Mouse (Mus musculus) intestine, embryonic 16.5 days (tissue): Measurements from ENCODE around the gene Tcp11l2. TPM values are rescaled to one million over a fixed set of nuclear protein-coding genes. Genes with fewer than 3 reads are reported as not detected.

Experiments
- ATAC-seq: fragments of 200-750 bp; cut with Nextera tagmentation; 2 replicates; pipeline ENCODE4 v1.8.0; 2017; ENCODE audit warnings: moderate TSS enrichment, moderate library complexity
- H3K27ac ChIP-seq: fragments of 300-500 bp; sonication (generic); 2 replicates; pipeline ENCODE4 v1.5.1; 2014; ENCODE audit warnings: mild to moderate bottlenecking, low read length
- H3K27me3 ChIP-seq: fragments of 300-500 bp; sonication (generic); replicated peaks from 2 replicates; pipeline ENCODE4 v1.6.1; 2014; ENCODE audit warnings: low read length, control low read depth, mixed read lengths; ENCODE audit not compliant: control insufficient read depth, insufficient read depth
- H3K36me3 ChIP-seq: fragments of 300-500 bp; sonication (generic); 2 replicates; pipeline ENCODE4 v1.6.1; 2014; ENCODE audit warnings: low read length, control low read depth; ENCODE audit not compliant: control insufficient read depth, insufficient read depth
- H3K4me1 ChIP-seq: fragments of 300-500 bp; sonication (generic); 2 replicates; pipeline ENCODE4 v1.6.1; 2014; ENCODE audit warnings: low read length, control low read depth, mixed read lengths; ENCODE audit not compliant: control insufficient read depth, insufficient read depth
- H3K4me2 ChIP-seq: fragments of 300-500 bp; sonication (generic); 2 replicates; pipeline ENCODE4 v1.6.1; 2014; ENCODE audit warnings: low read depth, low read length, control low read depth
- H3K4me3 ChIP-seq: fragments of 300-500 bp; sonication (generic); 2 replicates; pipeline ENCODE4 v1.5.1; 2014; ENCODE audit warnings: mild to moderate bottlenecking, low read length
- H3K9ac ChIP-seq: fragments of 300-500 bp; sonication (generic); 2 replicates; pipeline ENCODE4 v1.6.1; 2014; ENCODE audit warnings: low read depth, low read length
- H3K9me3 ChIP-seq: fragments of 300-500 bp; sonication (generic); 2 replicates; pipeline ENCODE4 v1.6.1; 2016; ENCODE audit warnings: low read length, control low read depth; ENCODE audit not compliant: control insufficient read depth
- WGBS: fragments of 180-500 bp; shearing (Covaris S2); extraction: QIAGEN DNeasy Blood & Tissue Kit; methylation state at CpG from one replicate; pipeline ENCODE4 v1.1.7; 2014; 5-methylcytosine and 5-hydroxymethylcytosine counted together
- polyA plus RNA-seq: library from polyadenylated mRNA; unstranded; fragments of >200 nt; fragmentation: Nextera tagmentation; extraction: Ambion mirVana; gene quantifications from 2 replicates; pipeline ENCODE4 v1.2.1, GENCODE M21; 2015

Tcp11l2 gene
- polyA plus RNA-seq, 1 experiment from 2014 or later = 13.4 TPM

DNA sequence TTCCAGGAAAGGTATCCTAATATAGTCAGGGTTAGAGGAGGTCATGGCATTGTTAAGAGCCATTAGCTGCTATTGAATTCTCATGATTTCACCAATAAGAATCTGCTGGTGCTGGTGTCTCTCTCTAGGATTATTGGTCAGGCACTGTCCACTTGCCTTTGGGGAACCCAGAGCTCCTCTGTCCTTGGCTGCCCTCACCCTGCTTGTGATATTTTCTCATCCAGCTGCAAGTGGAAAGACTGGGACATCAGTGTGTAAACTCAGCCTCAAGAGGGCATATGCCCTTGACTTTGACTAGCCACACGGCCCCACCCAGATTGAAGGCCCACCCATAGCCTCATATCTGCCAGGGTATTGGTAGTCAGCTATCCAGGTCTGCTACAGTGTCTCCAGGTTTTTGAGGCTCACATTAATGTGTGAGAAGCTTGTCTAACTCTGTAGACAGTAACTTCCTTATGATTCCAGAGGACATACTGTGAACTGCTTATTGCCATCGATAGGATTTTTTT lies 15.3 kb downstream of the Tcp11l2 start:
- no peak overlapping the region for H3K4me2 ChIP-seq
- no peak for ATAC-seq
- H3K9ac ChIP-seq = no peak overlapping the region
- no peaks in the 10 kb centered on the region for H3K27me3 ChIP-seq
- no peak overlapping the region for H3K27ac ChIP-seq
- no peaks in the 10 kb centered on the region for H3K9me3 ChIP-seq
- H3K36me3 ChIP-seq = no peaks in the 10 kb centered on the region
- H3K4me3 ChIP-seq = no peak overlapping the region
- 87% methylated on average over 2 of the region's 2 CpGs for WGBS
- no peaks in the 10 kb centered on the region for H3K4me1 ChIP-seq

GRCm38 (mm10) chr10:84592745-84593144 lies 16.3 kb downstream of the Tcp11l2 start:
- WGBS = 52% methylated on average over 3 of the region's 3 CpGs
- Histone ChIP-seq H3K4me3 (no peak overlapping the region), H3K9ac (no peak overlapping the region), H3K4me1 (peaks cover 3% of the 10 kb centered on the region; the same call in 1 of the 2 replicates), H3K9me3 (no peaks in the 10 kb centered on the region), H3K27me3 (no peaks in the 10 kb centered on the region), H3K27ac (no peak overlapping the region), H3K36me3 (no peaks in the 10 kb centered on the region), H3K4me2 (no peak overlapping the region)
- ATAC-seq = no peak

- no peak overlapping the region for H3K27ac ChIP-seq
- H3K4me1 ChIP-seq = peaks cover 3% of the 10 kb centered on the region; the same call in 1 of the 2 replicates
- H3K9ac ChIP-seq = no peak overlapping the region
- 44% methylated on average over 3 of the region's 3 CpGs for WGBS
- H3K36me3 ChIP-seq = no peaks in the 10 kb centered on the region
- H3K4me3 ChIP-seq = no peak overlapping the region
- H3K4me2 ChIP-seq = no peak overlapping the region
- H3K27me3 ChIP-seq = no peaks in the 10 kb centered on the region
- no peaks in the 10 kb centered on the region for H3K9me3 ChIP-seq
- no peak for ATAC-seq
Measured at GRCm38 (mm10) chr10:84597127-84597785, 20.8 kb downstream of the Tcp11l2 start.

DNA sequence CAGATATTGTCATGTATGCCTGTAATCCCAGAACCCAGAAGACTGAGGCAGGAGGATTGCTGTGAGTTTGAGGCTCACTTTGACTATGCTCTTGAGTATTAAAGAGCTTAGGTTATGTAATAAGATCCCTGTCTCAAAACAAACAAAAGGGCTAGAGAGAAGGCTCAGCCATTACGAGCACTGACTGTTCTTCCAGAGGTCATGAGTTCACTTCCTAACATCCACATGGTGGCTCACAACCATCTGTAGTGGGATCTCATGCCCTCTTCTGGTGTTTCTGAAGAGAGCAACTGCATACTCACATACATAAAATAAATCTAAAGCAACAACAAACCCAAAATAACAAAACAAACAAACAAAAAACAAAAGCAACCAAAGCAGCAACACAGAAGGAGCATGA lies 21.7 kb downstream of the Tcp11l2 start:
- Histone ChIP-seq H3K4me2 (no peak overlapping the region), H3K4me1 (peaks cover 3% of the 10 kb centered on the region; the same call in 1 of the 2 replicates), H3K9me3 (no peaks in the 10 kb centered on the region), H3K4me3 (no peak overlapping the region), H3K9ac (no peak overlapping the region), H3K36me3 (no peaks in the 10 kb centered on the region), H3K27me3 (no peaks in the 10 kb centered on the region), H3K27ac (no peak overlapping the region)
- no peak for ATAC-seq
- WGBS = 36% methylated on average over 1 of the region's 1 CpGs

- Histone ChIP-seq H3K9me3 (no peaks in the 10 kb centered on the region), H3K4me3 (no peak overlapping the region), H3K9ac (no peak overlapping the region), H3K27me3 (no peaks in the 10 kb centered on the region), H3K4me1 (peaks cover 3% of the 10 kb centered on the region; the same call in 1 of the 2 replicates), H3K36me3 (no peaks in the 10 kb centered on the region), H3K4me2 (no peak overlapping the region), H3K27ac (no peak overlapping the region)
- WGBS = 82% methylated on average over 6 of the region's 6 CpGs
- no peak for ATAC-seq
Measured at GRCm38 (mm10) chr10:84600136-84600535, 23.7 kb downstream of the Tcp11l2 start.

DNA sequence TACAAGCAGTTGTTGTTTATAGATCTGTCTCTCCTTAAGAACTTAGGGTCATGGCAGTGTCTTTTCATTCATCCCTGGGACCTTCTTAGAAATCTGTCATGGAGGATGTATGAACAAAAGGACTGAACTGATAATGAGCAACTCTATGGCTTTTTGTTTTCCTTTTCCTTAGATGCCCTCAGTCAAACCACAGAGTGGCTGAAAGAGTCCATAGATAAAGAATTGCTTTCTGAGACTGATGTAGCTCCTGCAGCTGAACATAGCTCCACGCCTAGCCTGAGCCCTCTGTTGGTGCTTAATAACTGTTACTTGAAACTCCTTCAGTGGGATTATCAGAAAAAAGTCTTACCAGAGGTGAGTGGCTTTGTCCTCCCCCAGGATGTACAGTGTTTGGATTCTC lies 27.9 kb downstream of the Tcp11l2 start:
- no peaks in the 10 kb centered on the region for H3K9me3 ChIP-seq
- H3K36me3 ChIP-seq = no peaks in the 10 kb centered on the region
- WGBS = 76% methylated on average over 1 of the region's 1 CpGs
- no peak overlapping the region for H3K27ac ChIP-seq
- ATAC-seq = no peak
- no peak overlapping the region for H3K4me2 ChIP-seq
- no peak overlapping the region for H3K4me3 ChIP-seq
- no peaks in the 10 kb centered on the region for H3K4me1 ChIP-seq
- H3K27me3 ChIP-seq = no peaks in the 10 kb centered on the region
- H3K9ac ChIP-seq = no peak overlapping the region

DNA sequence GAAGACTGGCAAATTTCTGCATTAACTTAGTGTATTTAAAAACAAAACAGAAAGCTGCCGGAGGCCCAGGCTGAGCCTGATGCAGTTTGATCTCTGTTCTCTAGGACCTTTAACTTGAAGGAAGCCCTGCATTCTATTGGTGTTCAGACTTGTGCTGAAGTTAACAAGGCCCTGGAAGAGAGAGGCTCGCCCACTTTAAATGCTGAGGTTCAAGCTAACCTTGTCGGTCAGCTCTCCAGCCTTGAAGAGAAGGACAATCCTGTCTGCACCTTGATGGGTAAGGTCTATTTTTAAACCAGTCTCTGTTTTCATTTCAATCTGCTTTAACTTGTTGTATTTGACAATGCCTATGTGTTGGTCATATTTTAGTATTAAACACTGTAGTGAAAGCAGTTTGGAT lies 31.9 kb downstream of the Tcp11l2 start:
- Histone ChIP-seq H3K9ac (no peak overlapping the region), H3K27me3 (no peaks in the 10 kb centered on the region), H3K4me1 (no peaks in the 10 kb centered on the region), H3K36me3 (no peaks in the 10 kb centered on the region), H3K4me3 (no peak overlapping the region), H3K27ac (no peak overlapping the region), H3K9me3 (no peaks in the 10 kb centered on the region), H3K4me2 (no peak overlapping the region)
- 80% methylated on average over 3 of the region's 3 CpGs for WGBS
- no peak for ATAC-seq

- no peak overlapping the region for H3K4me3 ChIP-seq
- no peaks in the 10 kb centered on the region for H3K9me3 ChIP-seq
- no peak overlapping the region for H3K9ac ChIP-seq
- H3K4me1 ChIP-seq = no peaks in the 10 kb centered on the region
- H3K27me3 ChIP-seq = no peaks in the 10 kb centered on the region
- no peaks in the 10 kb centered on the region for H3K36me3 ChIP-seq
- no peak overlapping the region for H3K4me2 ChIP-seq
- no peak overlapping the region for H3K27ac ChIP-seq
- peak; percentile 60; the same call in 1 of the 2 replicates for ATAC-seq
- 46% methylated on average over 4 of the region's 4 CpGs for WGBS
Measured at GRCm38 (mm10) chr10:84610324-84610723, 33.9 kb downstream of the Tcp11l2 start.

GRCm38 (mm10) chr10:84610783-84611182 lies 34.4 kb downstream of the Tcp11l2 start:
- no peaks in the 10 kb centered on the region for H3K27me3 ChIP-seq
- H3K4me2 ChIP-seq = no peak overlapping the region
- no peak overlapping the region for H3K27ac ChIP-seq
- H3K4me3 ChIP-seq = no peak overlapping the region
- H3K36me3 ChIP-seq = no peaks in the 10 kb centered on the region
- WGBS = 84% methylated on average over 3 of the region's 3 CpGs
- no peak overlapping the region for H3K9ac ChIP-seq
- no peaks in the 10 kb centered on the region for H3K4me1 ChIP-seq
- H3K9me3 ChIP-seq = no peaks in the 10 kb centered on the region
- ATAC-seq = no peak

DNA sequence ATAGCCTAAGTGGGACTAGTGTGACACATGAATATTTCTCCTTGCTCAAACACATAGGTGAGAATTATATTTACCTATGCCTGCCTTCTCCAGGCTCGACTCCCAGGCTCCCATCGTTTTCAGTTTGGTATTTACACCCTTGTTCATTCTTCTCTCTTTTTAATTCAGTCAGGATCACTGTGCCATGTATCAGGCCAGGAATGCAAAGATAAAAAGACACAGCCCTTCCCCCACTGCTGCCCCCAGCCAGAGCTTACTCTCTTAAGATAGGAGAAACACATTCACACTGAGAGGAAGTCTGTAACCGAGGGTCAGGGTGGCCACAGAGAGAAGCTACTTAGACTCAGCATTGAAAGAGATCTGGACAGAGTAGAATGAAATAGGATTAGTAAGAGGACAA lies 35.2 kb downstream of the Tcp11l2 start:
- H3K9ac ChIP-seq = no peak overlapping the region
- ATAC-seq = no peak

More for the DNA sequence above, 35.2 kb downstream of the Tcp11l2 start:
- Histone ChIP-seq H3K4me1 (no peaks in the 10 kb centered on the region), H3K36me3 (no peaks in the 10 kb centered on the region), H3K4me3 (no peak overlapping the region), H3K27ac (no peak overlapping the region), H3K27me3 (no peaks in the 10 kb centered on the region), H3K9me3 (no peaks in the 10 kb centered on the region), H3K4me2 (no peak overlapping the region)
- 56% methylated on average over 3 of the region's 3 CpGs for WGBS
